Mouse (Mus musculus): ENCODE measurements around the gene Mtmr2.

GRCm38 (mm10) chr9:13749675-13749998 lies 1.4 kb downstream of the Mtmr2 start:
- no peak for TF ChIP-seq CTCF (conservative IDR thresholded peaks at IDR 0.05 in 1 of 2, IDR thresholded peaks at IDR 0.05 in 1 of 2; ENCODE audit: low read depth in 2 of 2, low read length in 2 of 2)
- TF ChIP-seq ZKSCAN1 (IDR thresholded peaks at IDR 0.05; ENCODE audit: borderline replicate concordance, low read depth, low read length): no peak
- TF ChIP-seq ELF1 (IDR thresholded peaks at IDR 0.05; ENCODE audit: low read depth, low read length): no peak
- no peak for TF ChIP-seq POLR2A (IDR thresholded peaks at IDR 0.05; ENCODE audit: low read depth, low read length)
- TF ChIP-seq TBP (conservative IDR thresholded peaks at IDR 0.05; ENCODE audit: low read depth, low read length): no peak
- no peak for TF ChIP-seq SMC3 (IDR thresholded peaks at IDR 0.05; ENCODE audit: low read depth, low read length)
- no peak for TF ChIP-seq POLR2AphosphoS2 (IDR thresholded peaks at IDR 0.05; ENCODE audit: low read depth, low read length)

All from CH12.LX (cell line).